Mouse (Mus musculus) embryonic fibroblast, embryonic 13.5 days (primary cell): ENCODE results near the gene Tspan14.

Source experiments
- CTCF ChIP-seq: IDR thresholded peaks from 2 replicates; pipeline ENCODE4 v1.5.1; 2011; ENCODE audit warnings: mild to moderate bottlenecking, control low read depth, low read length, moderate library complexity, borderline replicate concordance; ENCODE audit not compliant: insufficient read depth
- POLR2A ChIP-seq: IDR thresholded peaks from 2 replicates; pipeline ENCODE4 v1.6.1; 2011; ENCODE audit warnings: low read depth, mild to moderate bottlenecking, control low read depth, low read length, moderate library complexity

- TF ChIP-seq CTCF: no peak
- no peak for TF ChIP-seq POLR2A
Observed at GRCm38 (mm10) chr14:40963501-40964213, 3.0 kb downstream of the Tspan14 start.
